Mouse (Mus musculus) liver, postnatal 0 days (tissue): ENCODE results near the gene Prlh.

Source experiments
- CTCF ChIP-seq: sonication (generic); IDR thresholded peaks from 2 replicates; pipeline ENCODE4 v1.5.1; 2016; ENCODE audit warnings: antibody characterized with exemption, low read depth
- EP300 ChIP-seq: IDR thresholded peaks from 2 replicates; pipeline ENCODE4 v1.6.1; 2016; ENCODE audit warnings: antibody characterized with exemption, low read depth, mild to moderate bottlenecking

GRCm38 (mm10) chr1:90903211-90903945 is 49.5 kb upstream of the Prlh start:
- TF ChIP-seq CTCF: no peak
- no peak for TF ChIP-seq EP300
